Mouse (Mus musculus) spleen, postnatal 14 days (tissue): ENCODE results near the gene Tmf1.

Experiments
- DNase-seq, 2 experiments: peaks; one replicate each; pipeline ENCODE4 v3.0.0; 2021 to 2022; ENCODE audit warnings: low spot score in 2 of 2

Gene Tmf1

GRCm38 (mm10) chr6:97106777-97107176 lies 72.1 kb downstream of the Tmf1 start:
- no peak for DNase-seq

- no peak for DNase-seq
These were observed 72.8 kb downstream of the Tmf1 start for GRCm38 (mm10) chr6:97106106-97106505.

DNA sequence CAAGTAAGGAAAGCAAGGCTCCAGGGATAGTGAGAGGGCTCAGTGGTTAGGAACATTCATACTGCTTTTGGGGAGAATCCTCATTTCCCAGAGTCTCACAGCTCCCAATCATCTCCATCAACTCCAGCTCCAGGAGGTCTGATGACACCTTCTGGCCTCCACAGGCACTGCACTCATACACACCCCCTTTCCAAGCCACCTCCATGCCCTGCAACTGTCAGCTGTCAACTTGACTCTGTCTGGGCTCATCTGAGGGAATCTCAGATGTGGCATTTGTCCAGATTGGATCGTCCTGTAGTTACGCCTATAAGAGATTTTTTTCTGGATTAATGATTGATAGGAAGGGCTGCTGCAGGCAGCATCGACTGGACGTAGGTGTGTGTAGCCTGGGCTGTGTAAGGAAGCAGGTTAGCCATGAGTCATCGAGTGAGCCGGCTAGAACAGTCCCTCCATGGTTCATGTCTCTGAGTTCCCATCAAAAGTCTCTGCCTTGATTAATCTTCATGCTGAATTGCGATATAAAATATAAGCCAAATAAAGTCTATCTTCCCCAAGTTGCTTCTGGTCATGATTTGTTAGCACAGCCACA lies 74.6 kb downstream of the Tmf1 start:
- no peak for DNase-seq
